Mouse (Mus musculus) stomach, postnatal 0 days (tissue): ENCODE results near the gene Glud1. TPM values are rescaled to one million over a fixed set of nuclear protein-coding genes. Genes with fewer than 3 reads are reported as not detected.

Experiments used
- ATAC-seq: fragments of 200-750 bp; cut with Nextera tagmentation; 2 replicates; pipeline ENCODE4 v1.8.0; 2017; ENCODE audit not compliant: low FRiP score, low TSS enrichment
- DNase-seq: peaks from one replicate; pipeline ENCODE4 v3.0.0-alpha.2; 2016; ENCODE audit warnings: low spot score
- H3K27ac ChIP-seq: fragments of 300-500 bp; sonication (generic); replicated peaks from 2 replicates; pipeline ENCODE4 v1.5.1; 2014; ENCODE audit warnings: mild to moderate bottlenecking, control low read depth
- H3K27me3 ChIP-seq: fragments of 300-500 bp; sonication (generic); 2 replicates; pipeline ENCODE4 v1.6.1; 2014; ENCODE audit warnings: low read length; ENCODE audit not compliant: control insufficient read depth, insufficient read depth
- H3K36me3 ChIP-seq: fragments of 300-500 bp; sonication (generic); 2 replicates; pipeline ENCODE4 v1.6.1; 2014; ENCODE audit warnings: low read length, mixed read lengths; ENCODE audit not compliant: control insufficient read depth, insufficient read depth
- H3K4me1 ChIP-seq: fragments of 300-500 bp; sonication (generic); replicated peaks from 2 replicates; pipeline ENCODE4 v1.6.1; 2014; ENCODE audit warnings: antibody characterized with exemption; ENCODE audit not compliant: control insufficient read depth, insufficient read depth
- H3K4me2 ChIP-seq: fragments of 300-500 bp; sonication (generic); replicated peaks from 2 replicates; pipeline ENCODE4 v1.6.1; 2014; ENCODE audit warnings: low read depth, mild to moderate bottlenecking, control low read depth, moderate library complexity
- H3K4me3 ChIP-seq: fragments of 300-500 bp; sonication (generic); 2 replicates; pipeline ENCODE4 v1.5.1; 2014; ENCODE audit warnings: low read depth, low read length, control low read depth
- H3K9ac ChIP-seq: fragments of 300-500 bp; sonication (generic); 2 replicates; pipeline ENCODE4 v1.6.1; 2014; ENCODE audit warnings: mild to moderate bottlenecking, low read length, control low read depth, mixed read lengths
- H3K9me3 ChIP-seq: fragments of 300-500 bp; sonication (generic); 2 replicates; pipeline ENCODE4 v1.6.1; 2016; ENCODE audit warnings: low read length; ENCODE audit not compliant: control insufficient read depth
- CTCF ChIP-seq: IDR thresholded peaks from 2 replicates; pipeline ENCODE4 v1.5.1; 2016; ENCODE audit warnings: antibody characterized with exemption, low read depth, mild to moderate bottlenecking, moderate library complexity
- EP300 ChIP-seq: optimal IDR thresholded peaks from 2 replicates; pipeline ENCODE3; 2016; ENCODE audit warnings: antibody characterized with exemption
- WGBS: fragments of 180-500 bp; shearing (Covaris S2); extraction: QIAGEN DNeasy Blood & Tissue Kit; methylation state at CpG from one replicate; pipeline ENCODE4 v1.1.7; 2014; 5-methylcytosine and 5-hydroxymethylcytosine counted together
- polyA plus RNA-seq: library from polyadenylated mRNA; unstranded; fragments of >200 nt; fragmentation: Nextera tagmentation; extraction: Ambion mirVana; gene quantifications from 2 replicates; pipeline ENCODE4 v1.2.1, GENCODE M21; 2015

Glud1 gene
- polyA plus RNA-seq, 1 experiment from 2014 or later, result 48.8 TPM

GRCm38 (mm10) chr14:34327618-34328017 lies 17.1 kb downstream of the Glud1 start:
- no peak overlapping the region for H3K27ac ChIP-seq
- H3K36me3 ChIP-seq, result peaks cover 27% of the 10 kb centered on the region
- no peak overlapping the region for H3K4me3 ChIP-seq
- no peak for ATAC-seq
- H3K9ac ChIP-seq, result no peak overlapping the region
- no peak overlapping the region for H3K4me2 ChIP-seq
- H3K9me3 ChIP-seq, result no peaks in the 10 kb centered on the region
- no peak for TF ChIP-seq EP300
- TF ChIP-seq CTCF, result no peak
- no peak for DNase-seq
- WGBS, result 58% methylated on average over 1 of the region's 1 CpGs
- no peaks in the 10 kb centered on the region for H3K4me1 ChIP-seq
- H3K27me3 ChIP-seq, result no peaks in the 10 kb centered on the region

- TF ChIP-seq EP300 (no peak), CTCF (no peak)
- 96% methylated on average over 9 of the region's 9 CpGs for WGBS
- Histone ChIP-seq H3K36me3 (peaks cover 28% of the 10 kb centered on the region), H3K4me2 (no peak overlapping the region), H3K4me1 (no peaks in the 10 kb centered on the region), H3K4me3 (no peak overlapping the region), H3K27ac (no peak overlapping the region), H3K9me3 (no peaks in the 10 kb centered on the region), H3K9ac (no peak overlapping the region), H3K27me3 (no peaks in the 10 kb centered on the region)
- no peak for DNase-seq
- no peak for ATAC-seq
Observed at GRCm38 (mm10) chr14:34330657-34331158, 20.2 kb downstream of the Glud1 start.

- Histone ChIP-seq H3K4me3 (no peak overlapping the region), H3K9ac (no peak overlapping the region), H3K27me3 (no peaks in the 10 kb centered on the region), H3K4me2 (no peak overlapping the region), H3K9me3 (no peaks in the 10 kb centered on the region), H3K36me3 (peaks cover 37% of the 10 kb centered on the region), H3K27ac (no peak overlapping the region), H3K4me1 (no peaks in the 10 kb centered on the region)
- no peak for DNase-seq
- no peak for ATAC-seq
- TF ChIP-seq EP300 (no peak), CTCF (no peak)
- WGBS, result 86% methylated on average over 3 of the region's 3 CpGs
Observed at GRCm38 (mm10) chr14:34331886-34332285, 21.4 kb downstream of the Glud1 start.

GRCm38 (mm10) chr14:34332476-34332875 lies 21.9 kb downstream of the Glud1 start:
- TF ChIP-seq EP300 (no peak), CTCF (no peak)
- ATAC-seq, result no peak
- Histone ChIP-seq H3K9me3 (no peaks in the 10 kb centered on the region), H3K4me2 (no peak overlapping the region), H3K4me1 (no peaks in the 10 kb centered on the region), H3K4me3 (no peak overlapping the region), H3K9ac (no peak overlapping the region), H3K36me3 (peaks cover 40% of the 10 kb centered on the region), H3K27me3 (no peaks in the 10 kb centered on the region), H3K27ac (no peak overlapping the region)
- WGBS, result 83% methylated on average over 5 of the region's 5 CpGs
- DNase-seq, result no peak

- Histone ChIP-seq H3K9me3 (no peaks in the 10 kb centered on the region), H3K27me3 (no peaks in the 10 kb centered on the region), H3K4me3 (no peak overlapping the region), H3K4me2 (no peak overlapping the region), H3K4me1 (no peaks in the 10 kb centered on the region), H3K9ac (no peak overlapping the region), H3K27ac (no peak overlapping the region), H3K36me3 (peaks cover 40% of the 10 kb centered on the region)
- DNase-seq (no peak), ATAC-seq (no peak)
- no peak for TF ChIP-seq EP300
- TF ChIP-seq CTCF, result no peak
- 48% methylated on average over 1 of the region's 1 CpGs for WGBS
Observed at GRCm38 (mm10) chr14:34339446-34339845, 28.9 kb downstream of the Glud1 start.

- DNase-seq, result no peak
- no peak overlapping the region for H3K4me3 ChIP-seq
- no peak for ATAC-seq
- peaks cover 24% of the 10 kb centered on the region for H3K36me3 ChIP-seq
- H3K27me3 ChIP-seq, result no peaks in the 10 kb centered on the region
- no peak overlapping the region for H3K9ac ChIP-seq
- H3K9me3 ChIP-seq, result no peaks in the 10 kb centered on the region
- no peak overlapping the region for H3K4me2 ChIP-seq
- 85% methylated on average over 4 of the region's 4 CpGs for WGBS
- TF ChIP-seq EP300, result no peak
- TF ChIP-seq CTCF, result no peak
- H3K27ac ChIP-seq, result no peak overlapping the region
- H3K4me1 ChIP-seq, result no peaks in the 10 kb centered on the region
Observed at GRCm38 (mm10) chr14:34341993-34342392, 31.5 kb downstream of the Glud1 start.
